Mouse (Mus musculus) limb, embryonic 11.5 days (tissue): ENCODE measurements at regions not wholly inside any gene's neighbourhood (a gene's known extent, or its start where the extent isn't known, plus 50 kb on each side); places are given as distances from the start of the nearest gene placed in this dataset.

Experiments
- ATAC-seq: fragments of 200-750 bp; cut with Nextera tagmentation; 2 replicates; pipeline ENCODE4 v1.8.0; 2017; ENCODE audit warnings: low read depth; ENCODE audit not compliant: insufficient number of reproducible peaks, low FRiP score, low TSS enrichment
- DNase-seq: peaks from one replicate; pipeline ENCODE4 v3.0.0-alpha.2; 2015; ENCODE audit warnings: low spot score
- H3K27ac ChIP-seq: fragments of 300-500 bp; sonication (generic); replicated peaks from 2 replicates; pipeline ENCODE4 v1.5.1; 2014; ENCODE audit warnings: low read depth, mild to moderate bottlenecking, low read length
- H3K27me3 ChIP-seq: fragments of 300-500 bp; sonication (generic); 2 replicates; pipeline ENCODE4 v1.6.1; 2014; ENCODE audit warnings: mild to moderate bottlenecking, low read length, mixed read lengths; ENCODE audit not compliant: control insufficient read depth, insufficient read depth
- H3K36me3 ChIP-seq: fragments of 300-500 bp; sonication (generic); 2 replicates; pipeline ENCODE4 v1.6.1; 2014; ENCODE audit warnings: mild to moderate bottlenecking, low read length, moderate library complexity, mixed read lengths; ENCODE audit not compliant: control insufficient read depth, insufficient read depth
- H3K4me1 ChIP-seq: fragments of 300-500 bp; sonication (generic); 2 replicates; pipeline ENCODE4 v1.6.1; 2014; ENCODE audit warnings: low read length, mixed read lengths; ENCODE audit not compliant: control insufficient read depth, insufficient read depth
- H3K4me2 ChIP-seq: fragments of 300-500 bp; sonication (generic); 2 replicates; pipeline ENCODE4 v1.6.1; 2014; ENCODE audit warnings: low read depth, mild to moderate bottlenecking, moderate library complexity; ENCODE audit not compliant: severe bottlenecking
- H3K4me3 ChIP-seq: fragments of 300-500 bp; sonication (generic); 2 replicates; pipeline ENCODE4 v1.5.1; 2014; ENCODE audit warnings: low read depth, low read length
- H3K9ac ChIP-seq: fragments of 300-500 bp; sonication (generic); 2 replicates; pipeline ENCODE4 v1.6.1; 2014; ENCODE audit warnings: mild to moderate bottlenecking, low read length
- H3K9me3 ChIP-seq: fragments of 300-500 bp; sonication (generic); 2 replicates; pipeline ENCODE4 v1.6.1; 2016; ENCODE audit warnings: low read length; ENCODE audit not compliant: control insufficient read depth
- WGBS: fragments of 180-500 bp; shearing (Covaris S2); extraction: QIAGEN DNeasy Blood & Tissue Kit; methylation state at CpG from one replicate; pipeline ENCODE4 v1.1.7; 2014; 5-methylcytosine and 5-hydroxymethylcytosine counted together

DNA sequence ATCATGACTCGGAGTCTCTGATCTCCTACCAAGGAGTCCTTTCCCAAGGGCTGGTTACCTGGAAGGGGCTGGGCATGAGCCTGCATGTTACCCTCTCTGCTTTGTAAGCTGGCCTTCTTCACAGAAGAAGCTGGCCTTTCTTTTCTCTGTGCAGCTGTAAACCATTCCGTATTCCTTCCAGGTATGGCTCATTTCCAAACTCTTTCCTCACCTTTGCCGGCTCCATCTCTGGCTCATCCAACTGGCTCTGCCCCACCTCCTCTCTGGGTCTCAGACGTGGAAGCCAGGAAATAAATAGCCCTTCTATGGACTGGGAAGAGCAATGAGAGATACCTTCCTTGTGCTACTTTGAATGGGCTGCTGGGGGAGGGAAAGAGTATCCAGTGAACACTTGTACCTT, 163.0 kb downstream of the Pik3r1 start:
- Histone ChIP-seq H3K27ac (no peak overlapping the region), H3K9me3 (no peaks in the 10 kb centered on the region), H3K4me1 (no peaks in the 10 kb centered on the region), H3K36me3 (no peaks in the 10 kb centered on the region), H3K27me3 (no peaks in the 10 kb centered on the region), H3K4me2 (no peak overlapping the region), H3K9ac (no peak overlapping the region), H3K4me3 (no peak overlapping the region)
- ATAC-seq (no peak), DNase-seq (no peak)
- 73% methylated on average over 4 of the region's 4 CpGs for WGBS

- WGBS: 92% methylated on average over 7 of the region's 7 CpGs
- H3K27me3 ChIP-seq: no peaks in the 10 kb centered on the region
Measured at GRCm38 (mm10) chr13:101598126-101598485, 169.9 kb downstream of the Pik3r1 start.

DNA sequence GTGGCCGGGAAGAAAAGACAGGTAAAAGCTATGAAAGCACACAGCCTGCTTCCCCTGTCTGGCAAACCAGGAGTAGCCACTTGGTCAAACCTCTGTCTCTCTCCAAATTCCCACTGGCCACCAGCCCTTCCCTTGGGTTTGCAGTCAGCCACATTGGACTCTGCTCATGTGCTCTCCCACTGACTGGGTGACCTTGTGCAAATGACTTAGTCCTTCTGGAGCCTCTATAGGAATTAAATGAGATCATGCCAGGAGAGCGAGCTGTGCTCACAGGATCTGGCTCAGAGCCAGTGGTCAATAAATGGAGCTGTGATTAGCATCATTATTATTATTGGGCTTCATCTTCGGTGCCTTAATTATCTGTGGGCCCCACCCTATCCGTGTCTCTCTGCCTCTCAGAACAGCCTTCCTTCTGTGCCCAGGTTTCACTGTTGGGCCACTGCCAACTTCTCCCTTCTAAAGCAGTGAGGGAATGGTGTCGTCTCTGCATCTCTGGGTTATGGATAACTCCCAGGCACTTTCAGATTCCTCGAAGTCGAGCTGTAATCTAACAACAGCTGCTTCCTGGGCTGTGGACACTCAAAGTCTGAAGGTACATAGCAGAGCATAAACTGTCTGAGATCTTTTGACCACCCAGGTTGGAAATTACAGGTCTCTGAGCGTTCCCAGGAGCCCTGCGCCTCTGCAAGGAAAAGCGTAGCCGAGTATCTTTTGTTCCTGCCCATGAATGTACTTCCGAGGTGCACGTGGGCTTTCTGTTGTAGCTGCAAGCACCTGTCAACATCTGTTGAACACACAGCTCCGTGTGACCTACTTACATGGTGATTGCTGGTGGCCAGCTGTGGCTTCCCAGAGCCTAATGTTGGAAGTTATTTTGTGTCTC, 170.5 kb downstream of the Pik3r1 start:
- H3K27me3 ChIP-seq: no peaks in the 10 kb centered on the region
- no peak for DNase-seq
- no peaks in the 10 kb centered on the region for H3K4me1 ChIP-seq
- no peaks in the 10 kb centered on the region for H3K9me3 ChIP-seq
- no peak for ATAC-seq
- H3K27ac ChIP-seq: no peak overlapping the region
- H3K36me3 ChIP-seq: no peaks in the 10 kb centered on the region
- WGBS: 81% methylated on average over 14 of the region's 14 CpGs
- H3K9ac ChIP-seq: no peak overlapping the region
- H3K4me3 ChIP-seq: no peak overlapping the region
- H3K4me2 ChIP-seq: no peak overlapping the region

More at GRCm38 (mm10) chr13:101598126-101598485, 169.9 kb downstream of the Pik3r1 start:
- DNase-seq: no peak
- H3K9me3 ChIP-seq: no peaks in the 10 kb centered on the region
- no peak overlapping the region for H3K27ac ChIP-seq
- H3K4me2 ChIP-seq: no peak overlapping the region
- no peak overlapping the region for H3K9ac ChIP-seq
- H3K4me1 ChIP-seq: no peaks in the 10 kb centered on the region
- H3K4me3 ChIP-seq: no peak overlapping the region
- ATAC-seq: no peak
- no peaks in the 10 kb centered on the region for H3K36me3 ChIP-seq

DNA sequence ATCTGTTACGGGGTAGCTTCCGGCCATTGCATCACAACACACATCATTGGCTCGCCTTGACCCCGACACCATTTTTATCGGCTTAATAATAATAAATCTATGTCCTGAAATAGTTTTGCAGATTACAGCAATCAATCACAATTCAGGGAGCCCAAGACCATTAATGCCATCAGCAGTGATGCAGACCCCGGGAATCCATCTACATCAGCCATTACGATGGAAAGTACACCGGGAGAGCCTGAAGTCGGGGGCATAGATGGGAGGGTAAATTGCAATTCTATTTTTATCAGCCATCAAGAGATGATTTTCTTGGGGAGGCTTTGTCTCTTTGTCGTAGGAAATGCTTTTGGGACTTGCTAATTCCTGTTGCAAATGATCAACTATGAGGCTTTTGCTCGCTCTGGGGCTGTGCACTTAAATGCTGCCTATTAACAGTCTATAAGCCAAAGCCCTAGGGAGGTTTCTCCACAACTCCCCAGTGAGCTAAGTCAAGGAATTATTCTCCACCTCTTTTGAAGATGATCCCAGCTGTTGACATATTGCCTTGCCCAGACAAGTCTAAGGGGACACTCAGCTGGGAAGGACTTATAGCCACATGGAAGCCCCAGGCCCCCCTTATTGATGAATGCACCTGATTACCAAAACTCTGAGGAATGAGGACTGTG, 173.4 kb downstream of the Pik3r1 start:
- no peak for DNase-seq
- WGBS: 87% methylated on average over 11 of the region's 11 CpGs
- no peak overlapping the region for H3K4me2 ChIP-seq
- H3K27ac ChIP-seq: no peak overlapping the region
- no peaks in the 10 kb centered on the region for H3K36me3 ChIP-seq
- no peaks in the 10 kb centered on the region for H3K27me3 ChIP-seq
- H3K9ac ChIP-seq: no peak overlapping the region
- no peaks in the 10 kb centered on the region for H3K9me3 ChIP-seq
- no peak for ATAC-seq
- H3K4me1 ChIP-seq: no peaks in the 10 kb centered on the region
- H3K4me3 ChIP-seq: no peak overlapping the region

- no peak overlapping the region for H3K9ac ChIP-seq
- no peak for DNase-seq
- no peak overlapping the region for H3K27ac ChIP-seq
- no peak overlapping the region for H3K4me2 ChIP-seq
- no peak for ATAC-seq
- no peaks in the 10 kb centered on the region for H3K9me3 ChIP-seq
- H3K4me3 ChIP-seq: no peak overlapping the region
- no peaks in the 10 kb centered on the region for H3K27me3 ChIP-seq
- H3K4me1 ChIP-seq: no peaks in the 10 kb centered on the region
- H3K36me3 ChIP-seq: no peaks in the 10 kb centered on the region
- 93% methylated on average over 1 of the region's 1 CpGs for WGBS
Measured at GRCm38 (mm10) chr13:101592355-101592754, 175.7 kb downstream of the Pik3r1 start.

- Histone ChIP-seq H3K27ac (no peak overlapping the region), H3K9me3 (no peaks in the 10 kb centered on the region), H3K9ac (no peak overlapping the region), H3K4me2 (no peak overlapping the region), H3K36me3 (no peaks in the 10 kb centered on the region), H3K27me3 (no peaks in the 10 kb centered on the region), H3K4me3 (no peak overlapping the region), H3K4me1 (no peaks in the 10 kb centered on the region)
- DNase-seq: no peak
- no peak for ATAC-seq
- 85% methylated on average over 8 of the region's 8 CpGs for WGBS
Measured at GRCm38 (mm10) chr13:101588905-101589304, 179.1 kb downstream of the Pik3r1 start.

- no peak overlapping the region for H3K4me3 ChIP-seq
- 80% methylated on average over 2 of the region's 2 CpGs for WGBS
- no peak for DNase-seq
Measured at GRCm38 (mm10) chr13:101586787-101587186, 181.2 kb downstream of the Pik3r1 start.

DNA sequence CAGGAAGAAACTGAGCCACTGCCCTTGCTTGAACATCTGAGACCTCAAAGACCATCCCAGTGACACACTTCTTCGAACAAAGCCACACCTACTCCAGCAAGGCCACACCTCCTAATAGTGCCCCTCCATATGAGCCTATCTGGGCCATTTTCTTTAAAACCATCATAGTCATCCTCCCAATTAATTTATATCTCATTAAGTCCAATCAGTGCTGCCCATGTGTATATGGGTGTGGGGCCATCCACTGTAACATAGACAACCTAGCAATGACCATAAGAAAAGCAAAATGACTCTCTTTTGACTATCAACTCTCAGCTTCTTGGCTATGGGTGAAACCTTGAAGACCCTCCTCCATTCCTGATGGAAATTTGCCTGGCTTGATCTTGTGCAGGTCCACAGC, 191.5 kb downstream of the Pik3r1 start:
- ATAC-seq (no peak), DNase-seq (no peak)
- Histone ChIP-seq H3K4me1 (no peaks in the 10 kb centered on the region), H3K9me3 (no peaks in the 10 kb centered on the region), H3K9ac (no peak overlapping the region), H3K4me2 (no peak overlapping the region), H3K4me3 (no peak overlapping the region), H3K36me3 (no peaks in the 10 kb centered on the region), H3K27ac (no peak overlapping the region), H3K27me3 (no peaks in the 10 kb centered on the region)
- 91% methylated on average over 1 of the region's 1 CpGs for WGBS

More at GRCm38 (mm10) chr13:101586787-101587186, 181.2 kb downstream of the Pik3r1 start:
- no peak for ATAC-seq
- Histone ChIP-seq H3K27me3 (no peaks in the 10 kb centered on the region), H3K27ac (no peak overlapping the region), H3K4me1 (no peaks in the 10 kb centered on the region), H3K9ac (no peak overlapping the region), H3K36me3 (no peaks in the 10 kb centered on the region), H3K4me2 (no peak overlapping the region), H3K9me3 (no peaks in the 10 kb centered on the region)
